Mouse (Mus musculus) heart, postnatal 4 days (tissue): ENCODE results near the gene Ubtf. TPM values are rescaled to one million over a fixed set of nuclear protein-coding genes. Genes with fewer than 3 reads are reported as not detected.
A peak's percentile ranks its signal among the peaks of the same experiment; 100 is the strongest.

Experiments
- DNase-seq: peaks from one replicate; pipeline ENCODE4 v3.0.0; 2021
- total RNA-seq, 2 experiments: library from RNA; stranded (reverse); gene quantifications; 2 replicates each; pipeline ENCODE4 v1.2.3; 2021

Ubtf gene
- total RNA-seq, 2 experiments from 2014 or later = 81.9 to 89.3 TPM

DNA sequence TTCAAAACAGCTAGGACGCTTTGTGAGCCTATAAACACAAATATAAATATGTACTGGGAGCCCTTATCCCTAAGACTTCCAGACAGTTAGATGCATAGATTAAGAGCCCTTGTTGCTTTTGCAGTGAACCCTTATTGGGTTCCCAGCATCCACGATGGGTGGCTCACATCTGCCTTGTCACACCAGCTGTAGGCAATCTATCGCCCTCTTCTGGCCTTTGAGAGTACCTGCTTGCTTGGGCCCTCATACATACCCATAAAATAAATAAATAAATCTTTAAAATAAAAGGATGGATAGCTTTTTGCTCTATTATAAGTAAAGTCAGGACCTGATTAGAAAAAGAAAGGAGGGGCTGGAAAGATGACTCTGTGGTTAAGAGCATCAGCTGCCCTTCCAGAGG is 61.0 kb downstream of the Ubtf start:
- no peak for DNase-seq

DNA sequence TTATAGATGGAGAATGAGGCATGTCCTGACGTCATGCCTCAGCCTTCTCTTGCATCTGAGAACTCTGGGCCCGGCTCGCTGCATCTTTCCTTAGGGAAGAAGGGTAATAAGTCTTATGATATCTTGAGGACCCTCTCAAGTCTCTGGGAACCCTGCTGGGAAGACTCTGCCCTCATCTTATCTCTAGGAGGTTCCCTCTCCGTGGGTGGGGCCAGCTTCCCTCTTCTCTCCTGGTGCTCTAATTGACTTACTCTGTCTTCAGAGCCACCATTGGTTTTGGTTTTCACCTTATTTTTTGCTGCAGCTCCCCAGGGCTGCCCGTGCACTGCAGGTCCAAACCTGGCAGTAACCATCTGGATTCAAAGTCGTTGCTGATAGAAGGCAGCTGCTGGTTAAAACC is 61.4 kb downstream of the Ubtf start:
- no peak for DNase-seq

DNA sequence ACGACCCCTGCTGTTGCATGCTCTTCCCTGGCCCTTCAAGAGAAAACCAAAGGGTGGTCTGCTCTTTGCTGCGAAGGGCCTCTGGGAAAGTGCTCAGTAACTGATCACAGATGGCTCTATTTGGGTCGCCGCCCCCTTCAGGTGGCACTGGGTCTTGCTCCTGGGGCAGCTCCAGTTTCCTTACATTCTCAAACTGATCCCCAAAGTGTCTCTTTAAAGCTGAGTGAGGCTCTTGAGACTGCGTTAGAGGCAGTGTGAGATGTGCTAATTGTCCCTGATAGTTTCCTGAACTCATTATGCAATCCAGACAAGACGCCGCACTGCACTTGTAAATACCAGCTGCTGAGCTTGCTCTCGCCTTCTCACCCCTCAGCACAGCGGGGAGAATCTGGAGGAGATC is 62.0 kb downstream of the Ubtf start:
- DNase-seq = peak; percentile 50

Other genes with a start within 250 kb of the Ubtf start
- gene Mpp2, start 231.2 kb downstream of the Ubtf start, total RNA-seq = 1 to 10 TPM; 6.1 to 7.3 TPM
- not detected for gene Ppy, start 218.4 kb downstream of the Ubtf start, total RNA-seq
- gene Pyy, start 211.9 kb downstream of the Ubtf start, total RNA-seq = not detected
- not detected for gene Nags, start 174.2 kb downstream of the Ubtf start, total RNA-seq
- gene Tmem101, start 163.3 kb downstream of the Ubtf start, total RNA-seq = 10 to 100 TPM; 15.0 to 15.4 TPM
- gene Lsm12, start 134.4 kb downstream of the Ubtf start, total RNA-seq = 10 to 100 TPM; 71.3 to 75.3 TPM
- gene G6pc3, start 130.1 kb downstream of the Ubtf start, total RNA-seq = 10 to 100 TPM; 29.9 to 32.6 TPM
- 10 to 100 TPM; 90.7 to 91.4 TPM for gene Hdac5, start 89.6 kb downstream of the Ubtf start, total RNA-seq
- gene BC030867, start 70.9 kb downstream of the Ubtf start, total RNA-seq = 1 to 10 TPM; 5.3 TPM
- gene Asb16, start 51.0 kb downstream of the Ubtf start, total RNA-seq = under 1 TPM; 0.33 to 0.41 TPM
- gene Tmub2, start 34.8 kb downstream of the Ubtf start, total RNA-seq = 10 to 100 TPM; 26.6 to 27.7 TPM
- gene Atxn7l3, start 23.1 kb downstream of the Ubtf start, total RNA-seq = 10 to 100 TPM; 36.8 to 39.4 TPM
- gene Slc4a1, start 46.5 kb upstream of the Ubtf start, total RNA-seq = 10 to 100 TPM in 1 of 2 experiments, 1 to 10 TPM in 1; 7.2 to 22.1 TPM
- gene Rundc3a, start 73.7 kb upstream of the Ubtf start, total RNA-seq = 1 to 10 TPM in 1 of 2 experiments, under 1 TPM in 1; 0.50 to 1.9 TPM
- 100 to 1,000 TPM; 161 to 165 TPM for gene Slc25a39, start 88.2 kb upstream of the Ubtf start, total RNA-seq
- gene Grn, start 110.6 kb upstream of the Ubtf start, total RNA-seq = 100 to 1,000 TPM; 141 to 144 TPM
- 10 to 100 TPM; 30.2 to 30.5 TPM for gene Fam171a2, start 127.9 kb upstream of the Ubtf start, total RNA-seq
- 1 to 10 TPM; 4.2 to 5.4 TPM for gene Itga2b, start 150.4 kb upstream of the Ubtf start, total RNA-seq
- 10 to 100 TPM; 29.5 to 29.7 TPM for gene Gpatch8, start 236.7 kb upstream of the Ubtf start, total RNA-seq